8 mouse cellular contexts compared by ENCODE assay signal in genomic region chr6:51170871-51171270, GRCm38 (mm10).
DNase-seq lines count a peak whose midpoint lies in the region; ATAC-seq lines count a peak whose summit lies in the region.

No protein-coding gene starts in this region.

- H3K27ac ChIP-seq in intestine, embryonic 16.5 days (ENCODE audit: low read length) = no peak overlapping the region
- H3K27ac ChIP-seq in neural tube, embryonic 12.5 days = no peak overlapping the region

- peak; percentile 60 for DNase-seq in left cerebral cortex, postnatal 4 days
- no peak for DNase-seq in left cerebral cortex, adult 9 months (ENCODE audit: low spot score in 2 of 2)
- peak; percentile 86 for DNase-seq in embryo, embryonic 9.5 days (ENCODE audit: extremely low spot score)
- DNase-seq in heart, adult 18-20 months = peak; percentile 81 to 83
- DNase-seq in lung, adult 18-20 months = peak; percentile 55 to 65
- no peak for DNase-seq in adrenal gland, adult 18-20 months (ENCODE audit: low spot score in 2 of 2)

- peaks cover 20% of the 10 kb centered on the region for H3K4me1 ChIP-seq in intestine, embryonic 16.5 days (ENCODE audit: control insufficient read depth, insufficient read depth, low read length)
- peaks cover 33% of the 10 kb centered on the region for H3K4me1 ChIP-seq in neural tube, embryonic 12.5 days

- no peaks in the 10 kb centered on the region for H3K9me3 ChIP-seq in intestine, embryonic 16.5 days (ENCODE audit: control insufficient read depth, low read length)
- no peaks in the 10 kb centered on the region for H3K9me3 ChIP-seq in neural tube, embryonic 12.5 days

- under 1% methylated on average over 11 of the region's 11 CpGs for WGBS in intestine, embryonic 16.5 days
- under 1% methylated on average over 11 of the region's 11 CpGs for WGBS in neural tube, embryonic 12.5 days

- no peak overlapping the region for H3K4me3 ChIP-seq in intestine, embryonic 16.5 days (ENCODE audit: low read length)
- H3K4me3 ChIP-seq in neural tube, embryonic 12.5 days = no peak overlapping the region

- intact Hi-C loops in left cerebral cortex, postnatal 4 days (cut with DNase I) = loop anchor here (5.0 kb wide), 1 partner anchor 1051 kb away; the partner anchor contains the start of gene Hoxa7

- peaks cover 16% of the 10 kb centered on the region for H3K27me3 ChIP-seq in intestine, embryonic 16.5 days (replicated peaks; ENCODE audit: control insufficient read depth, insufficient read depth, low read length)
- peaks cover 15% of the 10 kb centered on the region; the same call in 1 of the 2 replicates for H3K27me3 ChIP-seq in neural tube, embryonic 12.5 days (replicated peaks)

- H3K9ac ChIP-seq in intestine, embryonic 16.5 days (ENCODE audit: low read depth, low read length) = no peak overlapping the region
- H3K9ac ChIP-seq in neural tube, embryonic 12.5 days = no peak overlapping the region

- peak; percentile 69 for ATAC-seq in intestine, embryonic 16.5 days
- peak; percentile 57 for ATAC-seq in neural tube, embryonic 12.5 days (ENCODE audit: low FRiP score, low read depth)

- no peak overlapping the region for H3K4me2 ChIP-seq in intestine, embryonic 16.5 days (ENCODE audit: low read depth, low read length)
- H3K4me2 ChIP-seq in neural tube, embryonic 12.5 days (replicated peaks) = peak overlapping the region; percentile 63; the same call in 1 of the 2 replicates

- H3K36me3 ChIP-seq in intestine, embryonic 16.5 days (ENCODE audit: control insufficient read depth, insufficient read depth, low read length) = no peaks in the 10 kb centered on the region
- no peaks in the 10 kb centered on the region for H3K36me3 ChIP-seq in neural tube, embryonic 12.5 days

Comparison
In these comparisons a context has a peak if more than half of its experiments do, and no peak if none do; other contexts are left out.
1. DNase-seq: peak in left cerebral cortex, postnatal 4 days (single experiment), embryo, embryonic 9.5 days (single experiment), heart, adult 18-20 months (2 of 2) and lung, adult 18-20 months (2 of 2); none in left cerebral cortex, adult 9 months (0 of 2) and adrenal gland, adult 18-20 months (0 of 2).